Mouse (Mus musculus) gastrocnemius, postnatal 10 days (tissue): ENCODE data around the gene Elavl2. TPM values are rescaled to one million over a fixed set of nuclear protein-coding genes. Genes with fewer than 3 reads are reported as not detected.

ENCODE experiments used
- DNase-seq: peaks from one replicate; pipeline ENCODE4 v3.0.0; 2021; ENCODE audit warnings: mixed read lengths
- long read RNA-seq, 2 experiments: library from polyadenylated mRNA; stranded (forward); transcript quantifications; one replicate each; pipeline ENCODE4 v2.0.0; 2021
- total RNA-seq, 2 experiments: library from RNA; stranded (reverse); gene quantifications; 2 replicates each; pipeline ENCODE4 v1.2.3; 2021

The Elavl2 gene
- total RNA-seq: 1 to 10 TPM; 2.6 to 2.8 TPM
- long read RNA-seq, experiment 1: 0 reads
- long read RNA-seq, experiment 2: 0 reads

DNA sequence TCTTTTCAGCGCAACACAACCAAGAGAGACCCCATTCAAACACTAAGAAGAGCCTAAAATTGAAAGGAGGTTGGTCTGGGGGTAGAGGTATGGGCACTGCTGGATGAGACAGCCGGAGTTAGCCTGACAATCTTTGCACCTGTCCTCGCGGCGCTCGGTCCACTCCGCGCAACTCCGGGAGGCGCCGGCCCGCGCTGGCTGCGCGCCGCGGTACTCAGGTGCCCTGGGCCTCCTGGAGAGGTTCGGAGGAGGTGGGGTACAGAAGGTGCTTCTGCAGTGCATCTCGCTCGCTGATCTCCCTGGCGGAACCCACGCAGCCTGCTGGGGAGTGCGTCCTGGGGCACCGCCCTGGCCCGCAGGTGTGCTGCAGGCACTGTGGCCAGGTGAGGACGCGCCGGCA lies at the start of gene Elavl2:
Elavl2 (minus strand) TSS at position 363 of the 400 bp plus-strand sequence.
- no peak for DNase-seq

- no peak for DNase-seq
These were observed 47.3 kb upstream of the Elavl2 start for GRCm38 (mm10) chr4:91447887-91448286.

DNA sequence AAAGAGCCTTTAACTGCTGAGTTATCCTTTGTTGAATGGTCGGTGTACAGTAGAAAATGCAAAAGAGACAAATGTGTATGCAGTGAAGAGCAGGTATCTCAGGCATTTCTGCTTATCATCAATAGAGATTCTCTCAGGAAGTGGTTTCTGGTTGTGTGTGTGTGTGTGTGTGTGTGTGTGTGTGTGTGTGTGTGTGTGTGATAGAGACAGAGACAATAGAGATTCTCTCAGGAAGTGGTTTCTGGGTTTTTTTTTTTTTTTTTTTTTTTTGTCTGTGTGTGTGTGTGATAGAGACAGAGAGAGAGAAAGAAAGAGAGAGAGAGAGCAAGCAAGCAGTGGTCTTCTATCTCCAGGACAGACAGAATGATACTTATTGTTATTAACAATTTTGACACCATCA lies 15.0 kb upstream of the Elavl2 start:
- DNase-seq: no peak

DNA sequence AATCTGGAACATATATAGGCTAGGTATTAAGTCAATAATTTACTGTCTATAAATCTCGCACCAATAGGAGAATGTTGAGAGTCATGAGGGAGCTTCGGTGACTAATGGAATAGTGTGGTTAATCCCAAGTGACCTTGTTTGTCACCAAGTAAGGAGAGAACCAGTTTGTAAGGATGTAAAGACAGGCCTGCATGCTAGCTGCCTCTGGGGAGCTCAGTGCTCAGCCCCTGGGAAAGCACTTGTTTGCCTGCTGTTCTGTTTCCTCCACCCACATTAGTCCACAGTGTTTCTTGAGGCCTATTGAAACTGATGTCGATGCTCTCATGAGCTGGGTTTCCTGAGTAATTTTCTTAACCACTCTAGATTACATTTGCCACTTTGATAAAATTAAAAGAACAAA lies 4.5 kb upstream of the Elavl2 start:
- no peak for DNase-seq

- no peak for DNase-seq
These were observed 932 bp downstream of the Elavl2 start for GRCm38 (mm10) chr4:91399510-91400196.

- no peak for DNase-seq
These were observed 8.5 kb downstream of the Elavl2 start for GRCm38 (mm10) chr4:91391987-91392598.

DNA sequence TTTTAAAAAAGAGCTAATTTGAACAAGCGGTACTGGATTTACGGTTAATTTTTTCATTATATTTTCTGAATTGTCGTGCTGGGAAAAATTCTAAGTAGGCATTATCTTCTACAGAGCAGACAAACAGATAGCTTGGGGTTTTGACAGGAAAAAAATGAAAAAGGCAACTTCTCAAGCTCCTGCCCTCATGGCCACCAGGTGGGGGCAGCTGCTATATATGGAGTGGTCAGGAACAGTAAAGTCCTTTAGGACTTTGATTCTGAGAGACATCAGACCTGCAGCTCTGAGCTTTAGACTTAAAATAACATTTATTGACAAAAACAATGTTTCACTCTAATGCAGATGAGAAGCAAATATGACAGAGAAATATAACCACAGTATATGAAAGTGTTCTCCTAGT lies 12.9 kb downstream of the Elavl2 start:
- no peak for DNase-seq

GRCm38 (mm10) chr4:91381201-91381627 lies 19.4 kb downstream of the Elavl2 start:
- DNase-seq: no peak

- no peak for DNase-seq
These were observed 20.1 kb downstream of the Elavl2 start for GRCm38 (mm10) chr4:91380341-91381117.

DNA sequence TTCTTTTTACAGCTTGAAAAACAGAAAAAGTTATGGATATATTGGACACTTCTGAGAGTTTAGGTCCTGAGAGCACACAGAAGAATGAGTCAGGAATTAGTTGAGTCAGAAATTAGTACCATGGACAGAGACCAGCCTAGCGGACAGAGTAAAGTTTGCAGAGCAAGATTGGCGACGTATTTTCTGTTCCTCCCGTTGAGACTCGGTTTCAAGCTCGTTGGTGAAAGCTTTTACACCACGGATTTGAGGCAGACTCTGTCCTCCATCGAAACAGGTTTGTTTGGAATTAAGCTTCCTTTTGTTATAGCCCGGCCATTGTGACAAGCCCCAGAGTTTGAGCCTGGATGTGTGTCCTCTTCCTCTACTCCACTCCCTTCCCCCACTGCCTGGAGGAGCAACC lies 21.0 kb downstream of the Elavl2 start:
- no peak for DNase-seq

- DNase-seq: peak; percentile 80
These were observed 24.2 kb downstream of the Elavl2 start for GRCm38 (mm10) chr4:91376317-91376910.

DNA sequence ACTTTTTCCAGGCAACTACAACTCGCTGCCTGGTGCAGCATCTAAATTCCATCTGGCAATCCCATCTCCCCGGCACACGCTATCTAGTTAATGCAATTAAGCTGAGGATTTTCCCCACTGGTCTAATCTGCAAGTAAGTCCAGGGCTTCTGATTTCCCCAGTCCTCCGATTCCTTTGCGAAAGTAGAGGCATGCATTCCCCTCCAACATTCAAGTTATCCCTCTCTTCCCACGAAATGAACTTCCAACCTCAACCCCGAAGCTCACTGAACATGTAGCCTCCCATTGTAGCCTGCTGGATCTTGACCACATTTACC lies 25.3 kb downstream of the Elavl2 start:
- no peak for DNase-seq

GRCm38 (mm10) chr4:91374571-91375371 lies 25.8 kb downstream of the Elavl2 start:
- DNase-seq: peak; percentile 33

DNA sequence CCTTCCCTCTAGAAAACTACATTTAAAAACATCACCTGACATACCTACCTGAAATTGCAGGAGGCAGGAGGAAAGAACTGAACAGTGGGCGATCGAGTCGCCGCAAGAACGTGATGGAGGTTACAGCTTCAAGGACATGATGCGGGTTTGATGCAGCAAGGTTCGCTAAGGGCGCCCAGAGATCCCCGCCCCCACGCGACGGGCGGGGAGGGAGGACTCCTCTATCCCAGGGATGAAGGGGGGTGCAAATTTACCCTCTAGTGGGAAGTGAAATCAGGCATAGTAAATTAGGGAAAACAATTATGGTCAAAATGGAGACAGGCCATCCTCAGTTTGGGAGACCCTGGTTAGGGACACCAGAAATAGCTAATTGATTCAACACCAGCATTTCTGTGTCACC lies 27.7 kb downstream of the Elavl2 start:
- no peak for DNase-seq

DNA sequence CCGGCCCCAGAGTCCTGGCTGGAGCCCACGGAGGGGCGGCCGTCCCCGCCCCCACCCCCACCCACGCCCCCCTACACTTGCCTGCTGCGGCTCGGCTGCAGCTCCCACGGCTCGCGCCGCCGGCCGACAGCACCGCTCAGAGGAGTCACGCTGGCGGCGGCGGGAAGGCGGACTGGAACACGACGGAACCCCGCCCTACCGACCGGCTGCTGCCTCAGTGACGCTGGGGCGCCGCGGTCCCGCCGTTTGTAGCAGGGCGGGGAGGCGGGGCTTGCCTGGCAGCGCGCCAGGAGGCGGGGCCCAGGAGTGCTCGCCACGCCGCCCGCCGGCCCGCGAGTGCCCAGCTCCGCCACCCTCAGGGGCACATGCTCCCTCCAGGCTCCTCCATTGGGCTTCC lies 28.8 kb downstream of the Elavl2 start:
- DNase-seq: peak; percentile 60

DNA sequence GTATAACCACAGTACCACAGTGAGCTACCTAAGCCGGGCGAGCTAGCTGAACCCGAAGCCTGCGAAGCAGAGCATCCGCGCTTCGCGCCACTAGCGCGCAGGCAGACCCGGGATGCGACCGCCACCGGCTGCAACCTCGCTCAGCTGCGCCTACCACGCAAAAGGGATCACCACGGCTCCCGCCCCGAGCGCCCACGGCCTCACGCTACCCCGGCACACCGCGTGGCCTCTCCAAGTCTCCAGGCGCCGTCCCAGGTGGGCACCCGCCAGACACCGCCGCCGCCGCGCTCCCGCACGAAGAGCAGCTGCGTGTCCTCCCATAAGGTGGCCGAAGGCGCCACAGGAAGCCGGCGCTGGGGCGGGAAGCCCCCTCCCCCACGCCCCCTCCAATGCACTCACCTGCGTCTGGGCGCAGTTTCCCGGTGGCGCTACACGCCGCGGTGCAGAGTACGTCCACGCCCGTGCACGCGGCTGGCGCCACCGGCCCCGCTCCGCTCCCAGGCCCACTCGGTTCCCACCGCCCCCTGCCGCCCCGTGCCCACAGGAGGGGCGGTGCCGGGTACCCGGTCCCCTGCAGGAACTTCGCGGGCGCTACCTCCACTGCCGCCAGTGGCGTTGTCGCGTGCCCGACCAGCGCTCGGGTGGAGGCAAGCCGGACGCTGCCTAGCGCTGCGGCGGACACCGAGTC lies 29.3 kb downstream of the Elavl2 start:
- peak; percentile 14 for DNase-seq

- no peak for DNase-seq
These were observed 35.3 kb downstream of the Elavl2 start for GRCm38 (mm10) chr4:91365276-91365675.

- no peak for DNase-seq
These were observed 36.6 kb downstream of the Elavl2 start for GRCm38 (mm10) chr4:91363963-91364362.

DNA sequence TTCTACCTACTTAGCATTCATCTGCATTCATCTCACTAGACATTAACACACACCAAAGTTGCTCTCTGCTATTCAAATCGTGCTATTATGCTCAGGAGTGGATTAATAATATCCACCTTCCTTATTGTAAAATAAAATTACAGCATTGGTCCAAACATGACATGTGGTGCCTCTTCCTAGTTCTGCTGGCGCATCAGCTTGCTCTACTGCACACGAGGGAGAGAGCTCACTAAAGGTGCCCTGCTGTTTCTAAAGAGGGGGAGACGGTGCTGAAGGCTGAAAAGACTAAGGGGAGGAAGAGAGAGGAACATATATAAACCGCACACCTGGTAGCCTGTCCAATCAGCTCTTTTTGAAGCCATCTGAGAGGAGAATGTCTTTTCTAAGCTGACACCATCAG lies 38.1 kb downstream of the Elavl2 start:
- DNase-seq: no peak

GRCm38 (mm10) chr4:91353138-91353537 lies 47.4 kb downstream of the Elavl2 start:
- DNase-seq: no peak

- DNase-seq: no peak
These were observed 51.0 kb downstream of the Elavl2 start for GRCm38 (mm10) chr4:91349579-91349978.

- DNase-seq: no peak
These were observed 66.4 kb downstream of the Elavl2 start for GRCm38 (mm10) chr4:91334177-91334576.
